Mouse (Mus musculus): ENCODE results near the gene Gm45716. TPM values are rescaled to one million over a fixed set of nuclear protein-coding genes. Genes with fewer than 3 reads are reported as not detected.

The Gm45716 gene
- 10 to 100 TPM in 1 of 2 experiments, 1 to 10 TPM in 1; 8.3 to 16.7 TPM for polyA plus RNA-seq (2017; shearing (Covaris generic))

DNA sequence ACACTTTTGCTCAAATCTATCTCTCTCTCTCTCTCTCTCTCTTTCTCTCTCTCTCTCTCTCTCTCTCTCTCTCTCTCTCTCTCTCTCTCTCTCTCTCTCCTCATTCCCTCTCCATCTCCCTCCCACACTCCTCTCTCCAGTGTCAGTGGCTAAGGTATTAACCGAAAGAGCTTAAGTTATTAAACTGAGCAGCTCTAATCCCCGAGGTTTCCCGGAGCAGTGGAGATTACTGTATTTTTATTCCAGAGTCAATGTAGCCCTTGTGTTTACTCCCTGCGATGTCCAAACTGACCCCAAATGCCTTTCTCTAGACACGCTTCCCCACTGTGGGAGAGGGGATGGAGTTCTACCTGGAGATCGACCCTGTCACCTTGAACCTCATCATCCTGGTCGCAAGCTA is at the start of gene Gm45716:
Gm45716 (plus strand) TSS at position 243 of the 400 bp plus-strand sequence.

DNA sequence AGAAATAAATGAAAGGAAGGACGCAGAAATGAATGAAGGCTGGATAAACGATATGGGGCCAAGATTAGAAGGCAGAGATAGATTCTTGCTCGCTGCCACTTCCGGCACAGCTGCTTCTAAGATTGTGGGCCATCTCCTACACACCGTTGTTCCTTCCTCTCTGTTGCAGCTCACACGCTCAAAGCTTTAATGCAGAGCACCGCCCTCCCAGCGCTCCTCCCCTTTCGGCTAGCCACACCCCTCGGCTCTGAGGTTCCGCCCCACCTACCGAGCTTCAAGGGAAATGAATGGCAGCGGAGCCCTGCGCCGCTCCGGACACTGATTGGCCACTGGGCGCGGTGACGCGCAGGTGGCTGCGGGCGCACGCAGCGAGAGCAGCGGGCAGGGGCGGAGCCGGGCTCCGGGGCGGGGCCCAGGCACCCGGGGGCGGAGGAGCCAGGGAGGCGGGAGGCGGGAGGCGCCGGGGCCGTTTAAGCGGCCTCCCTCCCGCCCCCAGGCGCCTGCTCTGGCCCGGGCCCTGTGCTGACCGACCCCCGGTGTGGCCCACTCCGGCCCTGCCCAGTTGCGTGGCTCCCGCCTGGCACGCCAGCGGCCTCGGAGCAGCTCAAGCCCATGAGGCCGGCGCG is 61.7 kb downstream of the Gm45716 start, which contains the start of gene Mmd:
Mmd (plus strand) TSS at position 432 of the 626 bp plus-strand sequence.

Other genes starting within 250 kb of the Gm45716 start
- 10 to 100 TPM in 1 of 2 experiments, 1 to 10 TPM in 1; 8.2 to 11.8 TPM for gene Pctp, start 184.8 kb upstream of the Gm45716 start, polyA plus RNA-seq (2017; shearing (Covaris generic))
- gene Tmem100, start 157.3 kb upstream of the Gm45716 start, polyA plus RNA-seq (2017; shearing (Covaris generic)): under 1 TPM in 1 of 2 experiments, not detected in 1; 0.21 TPM
- gene Mmd, start 61.8 kb downstream of the Gm45716 start, polyA plus RNA-seq (2017; shearing (Covaris generic)): 10 to 100 TPM; 20.1 to 76.4 TPM
- gene Hlf, start 203.2 kb downstream of the Gm45716 start, polyA plus RNA-seq (2017; shearing (Covaris generic)): 1 to 10 TPM; 2.3 to 4.6 TPM

All from inflammation-experienced regulatory T-cells (primary cell).